Mouse (Mus musculus) CH12.LX (cell line): Measurements from ENCODE around the gene Vmac.

ENCODE experiments used
- CTCF ChIP-seq, 2 experiments: IDR thresholded peaks in 1 of 2; conservative IDR thresholded peaks in 1 of 2; 2 replicates each; pipeline ENCODE4 v1.5.1; 2011 to 2012; ENCODE audit warnings: low read depth in 2 of 2, low read length in 2 of 2, improper control_type of control experiment in 1 of 2, inconsistent platforms in 1 of 2, mild to moderate bottlenecking in 1 of 2, moderate library complexity in 1 of 2
- E2F4 ChIP-seq: IDR thresholded peaks from 2 replicates; pipeline ENCODE4 v1.6.1; 2011; ENCODE audit warnings: low read depth, low read length, improper control_type of control experiment; ENCODE audit not compliant: insufficient replicate concordance
- ELF1 ChIP-seq: IDR thresholded peaks from 2 replicates; pipeline ENCODE4 v1.6.1; 2014; ENCODE audit warnings: low read depth, mild to moderate bottlenecking, inconsistent platforms, low read length, improper control_type of control experiment
- ETS1 ChIP-seq: conservative IDR thresholded peaks from 2 replicates; pipeline ENCODE4 v1.6.1; 2012; ENCODE audit warnings: low read depth, mild to moderate bottlenecking, inconsistent platforms, low read length, improper control_type of control experiment, moderate library complexity
- HCFC1 ChIP-seq: IDR thresholded peaks from 2 replicates; pipeline ENCODE4 v1.6.1; 2012; ENCODE audit warnings: low read depth, mild to moderate bottlenecking, inconsistent platforms, low read length, improper control_type of control experiment
- JUN ChIP-seq: IDR thresholded peaks from 2 replicates; pipeline ENCODE4 v1.6.1; 2011; ENCODE audit warnings: low read depth, mild to moderate bottlenecking, low read length, improper control_type of control experiment, moderate library complexity; ENCODE audit not compliant: insufficient read depth
- MEF2A ChIP-seq: IDR thresholded peaks from 2 replicates; pipeline ENCODE4 v1.6.1; 2014; ENCODE audit warnings: low read depth, mild to moderate bottlenecking, inconsistent platforms, low read length, improper control_type of control experiment, borderline replicate concordance
- NRF1 ChIP-seq: IDR thresholded peaks from 2 replicates; pipeline ENCODE4 v1.6.1; 2014; ENCODE audit warnings: low read depth, mild to moderate bottlenecking, inconsistent platforms, low read length, improper control_type of control experiment, moderate library complexity
- POLR2A ChIP-seq: IDR thresholded peaks from 2 replicates; pipeline ENCODE4 v1.6.1; 2011; ENCODE audit warnings: low read depth, mild to moderate bottlenecking, improper control_type of control experiment, low read length
- POLR2AphosphoS2 ChIP-seq: IDR thresholded peaks from 2 replicates; pipeline ENCODE4 v1.6.1; 2011; ENCODE audit warnings: low read depth, low read length, improper control_type of control experiment
- SIN3A ChIP-seq: IDR thresholded peaks from 2 replicates; pipeline ENCODE4 v1.6.1; 2012; ENCODE audit warnings: low read length, improper control_type of control experiment, inconsistent platforms
- SMC3 ChIP-seq: IDR thresholded peaks from 2 replicates; pipeline ENCODE4 v1.6.1; 2011; ENCODE audit warnings: low read depth, low read length, improper control_type of control experiment
- TBP ChIP-seq: conservative IDR thresholded peaks from 2 replicates; pipeline ENCODE4 v1.6.1; 2011; ENCODE audit warnings: low read depth, low read length, improper control_type of control experiment
- ZC3H11A ChIP-seq: IDR thresholded peaks from 2 replicates; pipeline ENCODE4 v1.6.1; 2012; ENCODE audit warnings: low read depth, mild to moderate bottlenecking, inconsistent platforms, low read length, improper control_type of control experiment

GRCm38 (mm10) chr17:56672941-56673646, 44.7 kb downstream of the Vmac start, which contains the start of gene Ranbp3:
- no peak for TF ChIP-seq SMC3
- TF ChIP-seq CTCF (conservative IDR thresholded peaks at IDR 0.05 in 1 of 2, IDR thresholded peaks at IDR 0.05 in 1 of 2; ENCODE audit: low read depth in 2 of 2, low read length in 2 of 2): no peak
- peak; percentile 67; the same call in 1 of the 2 replicates for TF ChIP-seq POLR2AphosphoS2
- TF ChIP-seq E2F4: peak; percentile 68; the same call in 1 of the 2 replicates
- no peak; the same call in 1 of the 2 replicates for TF ChIP-seq MEF2A
- TF ChIP-seq POLR2A: peak; percentile 84
- no peak for TF ChIP-seq ZC3H11A
- TF ChIP-seq TBP: peak; percentile 74; the same call in 1 of the 2 replicates
- TF ChIP-seq NRF1: peak; percentile 100
- TF ChIP-seq JUN: no peak
- peak; percentile 85 for TF ChIP-seq ELF1
- peak; percentile 74 for TF ChIP-seq HCFC1
- no peak for TF ChIP-seq ETS1
- 0 out of 2 replicates have a peak, but pooled peaks have one; percentile 49 for TF ChIP-seq SIN3A
